In genomic region chr1:181150431-181150826, GRCm38 (mm10) we compare ENCODE assay signal across 7 mouse cellular contexts. TPM values are rescaled to one million over a fixed set of nuclear protein-coding genes. Genes with fewer than 3 reads are reported as not detected.
DNase-seq lines count a peak whose midpoint lies in the region; ATAC-seq and TF ChIP-seq lines count a peak whose summit lies in the region.

No protein-coding gene starts in this region.

- H3K27me3 ChIP-seq in lung, embryonic 14.5 days (ENCODE audit: insufficient read depth, low read length), result no peaks in the 10 kb centered on the region
- no peaks in the 10 kb centered on the region for H3K27me3 ChIP-seq in forebrain, embryonic 10.5 days (ENCODE audit: poor library complexity, severe bottlenecking)
- H3K27me3 ChIP-seq in limb, embryonic 10.5 days (ENCODE audit: low read depth, poor library complexity, severe bottlenecking), result no peaks in the 10 kb centered on the region
- H3K27me3 ChIP-seq in neural tube, embryonic 15.5 days (replicated peaks), result no peaks in the 10 kb centered on the region

- no peak for TF ChIP-seq CTCF in lung, embryonic 14.5 days (IDR thresholded peaks at IDR 0.05; ENCODE audit: low read depth)

- 65% methylated on average over 3 of the region's 3 CpGs for WGBS in lung, embryonic 14.5 days
- 73% methylated on average over 3 of the region's 3 CpGs for WGBS in forebrain, embryonic 10.5 days
- WGBS in limb, embryonic 10.5 days, result 77% methylated on average over 3 of the region's 3 CpGs
- WGBS in neural tube, embryonic 15.5 days, result 69% methylated on average over 3 of the region's 3 CpGs

- H3K4me2 ChIP-seq in lung, embryonic 14.5 days, result no peak overlapping the region; the same call in 1 of the 2 replicates
- H3K4me2 ChIP-seq in neural tube, embryonic 15.5 days, result peak overlapping the region; percentile 59; the same call in 1 of the 2 replicates

- peaks cover under 1% of the 10 kb centered on the region for H3K4me1 ChIP-seq in lung, embryonic 14.5 days (ENCODE audit: insufficient read depth)
- H3K4me1 ChIP-seq in forebrain, embryonic 10.5 days, result peaks cover 44% of the 10 kb centered on the region
- H3K4me1 ChIP-seq in limb, embryonic 10.5 days, result peaks cover 20% of the 10 kb centered on the region
- H3K4me1 ChIP-seq in neural tube, embryonic 15.5 days, result peaks cover 28% of the 10 kb centered on the region

- peak overlapping the region; percentile 87 for H3K4me3 ChIP-seq in lung, embryonic 14.5 days (ENCODE audit: low read depth, low read length)
- peak overlapping the region; percentile 94 for H3K4me3 ChIP-seq in forebrain, embryonic 10.5 days
- H3K4me3 ChIP-seq in limb, embryonic 10.5 days, result peak overlapping the region; percentile 95
- H3K4me3 ChIP-seq in neural tube, embryonic 15.5 days (replicated peaks), result peak overlapping the region; percentile 80; the same call in 1 of the 2 replicates

- DNase-seq in lung, embryonic 14.5 days, result no peak
- no peak for DNase-seq in lung, postnatal 14 days
- DNase-seq in forebrain, embryonic 10.5 days (ENCODE audit: extremely low spot score, low spot score), result no peak
- no peak for DNase-seq in limb, embryonic 10.5 days (ENCODE audit: low spot score)
- no peak for DNase-seq in adrenal gland, adult 2 months
- DNase-seq in cerebellum, adult 18-20 months, result no peak

- no peak overlapping the region for H3K9ac ChIP-seq in lung, embryonic 14.5 days
- H3K9ac ChIP-seq in neural tube, embryonic 15.5 days (replicated peaks), result no peak overlapping the region; the same call in 1 of the 2 replicates

- H3K9me3 ChIP-seq in lung, embryonic 14.5 days (ENCODE audit: low read depth, low read length), result no peaks in the 10 kb centered on the region
- H3K9me3 ChIP-seq in forebrain, embryonic 10.5 days, result no peaks in the 10 kb centered on the region
- no peaks in the 10 kb centered on the region for H3K9me3 ChIP-seq in limb, embryonic 10.5 days (replicated peaks)
- H3K9me3 ChIP-seq in neural tube, embryonic 15.5 days (replicated peaks), result no peaks in the 10 kb centered on the region

- no peak for ATAC-seq in lung, embryonic 14.5 days (ENCODE audit: insufficient read depth)
- ATAC-seq in neural tube, embryonic 15.5 days (ENCODE audit: low FRiP score), result peak; percentile 20; the same call in 1 of the 2 replicates

- H3K36me3 ChIP-seq in lung, embryonic 14.5 days (ENCODE audit: insufficient read depth), result peaks cover 16% of the 10 kb centered on the region
- peaks cover 21% of the 10 kb centered on the region for H3K36me3 ChIP-seq in forebrain, embryonic 10.5 days (replicated peaks)
- peaks cover 23% of the 10 kb centered on the region for H3K36me3 ChIP-seq in limb, embryonic 10.5 days
- peaks cover 9% of the 10 kb centered on the region; the same call in 1 of the 2 replicates for H3K36me3 ChIP-seq in neural tube, embryonic 15.5 days

- no peak overlapping the region for H3K27ac ChIP-seq in lung, embryonic 14.5 days (ENCODE audit: low read depth)
- H3K27ac ChIP-seq in forebrain, embryonic 10.5 days, result peak overlapping the region; percentile 95
- peak overlapping the region; percentile 95; the same call in 1 of the 2 replicates for H3K27ac ChIP-seq in limb, embryonic 10.5 days
- H3K27ac ChIP-seq in neural tube, embryonic 15.5 days (replicated peaks), result peak overlapping the region; percentile 89

RNA-seq across cellular contexts. Expression of gene Cnih4, which starts 5.9 kb away (rescaled TPM):
- 103 and 105 TPM in 2 replicates for polyA plus RNA-seq in lung, embryonic 14.5 days (2014; fragmentation: Nextera tagmentation; extraction: Ambion mirVana)
- 113 and 127 TPM in 2 replicates for polyA plus RNA-seq in forebrain, embryonic 10.5 days (2016; fragmentation: Nextera tagmentation; extraction: Ambion mirVana)
- polyA plus RNA-seq in limb, embryonic 10.5 days (2016; fragmentation: Nextera tagmentation; extraction: Ambion mirVana), result 111 and 119 TPM in 2 replicates
- polyA plus RNA-seq in neural tube, embryonic 15.5 days (2015; fragmentation: Nextera tagmentation; extraction: Ambion mirVana), result 52.7 and 66.7 TPM in 2 replicates
- 10 to 100 TPM; 69.0 to 71.5 TPM for total RNA-seq in adrenal gland, adult 2 months (2021)
- polyA plus RNA-seq in adrenal gland, adult 2 months (2012; rRNA removed), result 6.0 and 9.2 TPM in 2 replicates

RNA-seq across cellular contexts. Expression of gene Nvl, which starts 6.4 kb away (rescaled TPM):
- 40.0 and 44.2 TPM in 2 replicates for polyA plus RNA-seq in lung, embryonic 14.5 days (2014; fragmentation: Nextera tagmentation; extraction: Ambion mirVana)
- polyA plus RNA-seq in forebrain, embryonic 10.5 days (2016; fragmentation: Nextera tagmentation; extraction: Ambion mirVana), result 45.8 and 50.7 TPM in 2 replicates
- 44.7 and 49.2 TPM in 2 replicates for polyA plus RNA-seq in limb, embryonic 10.5 days (2016; fragmentation: Nextera tagmentation; extraction: Ambion mirVana)
- 38.4 and 45.3 TPM in 2 replicates for polyA plus RNA-seq in neural tube, embryonic 15.5 days (2015; fragmentation: Nextera tagmentation; extraction: Ambion mirVana)
- 10 to 100 TPM; 15.3 to 16.6 TPM for total RNA-seq in adrenal gland, adult 2 months (2021)
- 6.3 and 7.0 TPM in 2 replicates for polyA plus RNA-seq in adrenal gland, adult 2 months (2012; rRNA removed)
